Mouse (Mus musculus): ENCODE results near the gene Dsp.
A peak's percentile ranks its signal among the peaks of the same experiment; 100 is the strongest.

The Dsp gene

GRCm38 (mm10) chr13:38151069-38151588, at the start of gene Dsp:
TSS of gene Dsp (plus strand) at chr13:38151294.
- DNase-seq (ENCODE audit: low spot score in 2 of 2): peak in 1 of 2 experiments; percentile 4

- DNase-seq (ENCODE audit: low spot score in 2 of 2): no peak
Measured at GRCm38 (mm10) chr13:38103406-38103805, 47.7 kb upstream of the Dsp start.

- DNase-seq (ENCODE audit: low spot score in 2 of 2): no peak
Measured at GRCm38 (mm10) chr13:38104501-38104900, 46.6 kb upstream of the Dsp start.

GRCm38 (mm10) chr13:38109081-38109480, 42.0 kb upstream of the Dsp start:
- DNase-seq (ENCODE audit: low spot score in 2 of 2): no peak

DNA sequence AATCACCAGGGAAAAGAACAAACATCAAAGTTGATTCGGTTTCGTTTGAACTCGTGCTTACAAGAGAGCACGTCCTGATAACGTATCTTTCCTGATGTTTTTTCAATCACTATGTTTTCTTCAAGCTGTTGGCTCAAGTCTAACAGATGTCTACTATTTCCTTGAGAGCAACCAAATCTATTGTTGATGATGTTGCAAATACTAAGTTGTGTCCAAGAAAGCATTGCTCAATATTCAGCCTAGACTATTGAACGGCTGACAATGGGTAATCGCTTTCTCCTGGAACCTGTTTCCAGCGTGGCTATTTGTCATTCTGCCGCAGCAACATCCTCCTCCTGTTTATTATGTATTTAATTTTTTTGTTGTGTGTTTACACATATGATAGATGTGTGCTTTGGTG, 28.8 kb upstream of the Dsp start:
- DNase-seq (ENCODE audit: low spot score in 2 of 2): no peak

- DNase-seq (ENCODE audit: low spot score in 2 of 2): no peak
Measured at GRCm38 (mm10) chr13:38123666-38124065, 27.4 kb upstream of the Dsp start.

DNA sequence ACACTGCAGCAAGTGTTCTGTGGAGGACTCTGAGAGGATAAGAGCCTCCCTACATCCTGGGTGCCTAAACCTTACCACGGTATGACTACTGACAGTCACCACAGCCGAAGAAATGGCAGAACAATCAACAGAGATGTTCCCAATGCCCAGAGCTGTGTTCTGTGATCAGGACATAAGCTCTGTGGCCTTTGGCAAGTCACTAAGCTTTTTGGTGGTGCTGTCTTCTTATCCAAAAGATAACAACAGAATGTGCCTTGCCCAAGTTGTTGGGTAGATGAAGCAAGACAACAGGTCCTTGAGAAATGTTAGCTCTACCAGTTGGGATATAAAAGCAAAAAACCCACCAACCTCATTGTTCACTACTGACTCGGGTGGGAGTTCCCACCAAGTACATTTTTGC, 23.4 kb upstream of the Dsp start:
- no peak for DNase-seq (ENCODE audit: low spot score in 2 of 2)

DNA sequence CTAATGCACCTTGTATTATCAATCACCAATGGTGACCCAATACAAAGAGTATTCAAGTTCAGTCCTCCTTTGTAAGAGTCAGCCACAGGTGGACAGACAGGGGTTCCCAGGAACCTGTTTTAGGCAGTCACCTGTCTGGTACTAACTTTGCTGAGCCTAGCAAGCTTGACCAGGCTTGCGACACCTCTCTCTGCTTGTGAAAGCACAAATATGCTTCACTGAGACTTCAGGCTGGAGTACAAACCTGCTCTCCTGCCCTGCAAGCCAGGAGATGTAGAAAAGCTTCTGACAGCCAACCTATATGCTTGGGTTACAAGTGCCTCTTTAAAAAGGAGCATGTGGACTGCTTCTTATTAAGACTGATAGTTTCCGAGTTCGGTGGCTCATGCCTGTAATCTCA, 22.8 kb upstream of the Dsp start:
- no peak for DNase-seq (ENCODE audit: low spot score in 2 of 2)

GRCm38 (mm10) chr13:38129492-38129891, 21.6 kb upstream of the Dsp start:
- no peak for DNase-seq (ENCODE audit: low spot score in 2 of 2)

DNA sequence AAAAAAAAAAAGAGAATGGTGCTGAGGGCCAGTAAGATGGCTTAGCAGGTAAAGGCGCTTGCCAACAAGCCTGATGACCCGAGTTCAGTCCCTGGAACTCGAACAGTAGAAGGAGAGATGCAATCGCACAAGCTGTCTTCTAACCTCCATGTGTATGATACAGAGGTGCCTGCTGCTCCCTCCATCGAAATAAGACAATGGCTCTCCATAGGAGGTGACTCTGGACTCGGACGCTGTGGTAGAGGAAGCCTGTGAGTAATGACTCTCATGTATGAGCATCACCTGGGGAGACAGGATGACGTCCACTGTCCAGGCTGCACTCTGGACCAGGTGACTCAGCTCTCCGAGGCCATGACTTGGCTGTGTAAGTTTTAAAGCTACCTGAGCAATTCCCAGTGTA, 21.0 kb upstream of the Dsp start:
- no peak for DNase-seq (ENCODE audit: low spot score in 2 of 2)

DNA sequence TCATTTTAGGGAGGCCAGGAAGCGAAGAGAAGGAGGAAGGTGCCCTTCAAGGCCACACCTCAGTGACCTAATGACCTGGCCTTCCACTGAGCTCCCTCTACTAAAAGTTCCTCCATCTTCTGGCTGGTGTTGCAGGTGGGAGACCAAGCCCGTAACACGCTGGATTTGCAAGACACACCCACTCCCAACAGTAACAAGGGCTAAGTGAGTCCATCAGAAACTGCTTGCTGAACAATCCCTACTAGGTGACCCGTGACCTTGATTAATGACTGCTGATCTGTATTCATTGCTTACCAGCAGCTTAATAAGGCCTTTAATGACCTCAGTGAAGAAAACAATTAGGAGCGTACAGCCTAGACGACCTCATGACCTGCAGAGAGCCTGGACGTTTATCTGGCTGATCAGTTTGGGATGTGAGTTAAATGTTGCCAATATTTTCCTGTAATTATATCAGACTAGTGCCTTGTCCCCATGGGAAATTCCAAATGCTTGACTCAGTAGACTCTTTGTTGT, 18.0 kb upstream of the Dsp start:
- DNase-seq (ENCODE audit: low spot score in 2 of 2): no peak

GRCm38 (mm10) chr13:38140521-38140920, 10.6 kb upstream of the Dsp start:
- DNase-seq (ENCODE audit: low spot score in 2 of 2): no peak

- DNase-seq (ENCODE audit: low spot score in 2 of 2): no peak
Measured at GRCm38 (mm10) chr13:38144962-38145713, 6.0 kb upstream of the Dsp start.

- no peak for DNase-seq (ENCODE audit: low spot score in 2 of 2)
Measured at GRCm38 (mm10) chr13:38148348-38148747, 2.7 kb upstream of the Dsp start.

DNA sequence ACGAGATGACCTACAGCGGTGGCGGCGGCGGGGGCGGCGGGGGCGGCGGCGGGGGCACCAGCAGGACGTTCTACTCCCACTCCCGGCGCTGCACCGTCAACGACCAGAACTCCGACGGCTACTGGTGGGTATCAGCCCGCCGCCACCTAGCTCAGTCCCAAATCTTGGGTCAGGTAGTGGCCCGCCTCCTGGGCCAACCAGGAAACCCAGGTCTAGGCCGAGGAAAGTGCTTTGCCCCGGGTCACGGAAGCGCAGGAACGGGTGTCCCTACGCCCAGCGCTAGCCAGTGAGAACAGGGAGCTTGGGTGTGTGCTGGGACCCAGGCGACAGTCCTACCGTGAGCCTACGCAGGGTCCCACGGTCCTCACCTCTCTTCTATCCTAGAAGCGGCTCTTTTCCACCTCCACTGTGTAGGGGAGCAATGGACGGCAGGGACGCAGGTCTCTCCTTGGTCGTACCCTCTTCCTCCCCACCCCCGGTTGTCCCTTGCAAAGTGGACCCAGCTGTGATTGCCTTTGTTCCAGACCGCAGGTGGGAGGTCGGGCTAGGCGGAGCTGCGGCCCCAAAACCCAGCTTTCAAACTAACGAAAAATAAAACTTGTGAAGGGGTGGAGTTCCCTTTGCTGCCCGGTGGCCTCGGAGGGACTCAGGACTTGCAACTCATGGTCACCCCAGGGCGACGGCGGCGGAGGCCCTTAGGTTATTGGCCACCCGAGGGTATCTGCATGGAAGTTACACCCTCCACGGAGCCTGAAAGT, 756 bp downstream of the Dsp start:
- DNase-seq (ENCODE audit: low spot score in 2 of 2): no peak

- DNase-seq (ENCODE audit: low spot score in 2 of 2): peak in 1 of 2 experiments; percentile 4
Measured at GRCm38 (mm10) chr13:38152429-38153035, 1.4 kb downstream of the Dsp start.

DNA sequence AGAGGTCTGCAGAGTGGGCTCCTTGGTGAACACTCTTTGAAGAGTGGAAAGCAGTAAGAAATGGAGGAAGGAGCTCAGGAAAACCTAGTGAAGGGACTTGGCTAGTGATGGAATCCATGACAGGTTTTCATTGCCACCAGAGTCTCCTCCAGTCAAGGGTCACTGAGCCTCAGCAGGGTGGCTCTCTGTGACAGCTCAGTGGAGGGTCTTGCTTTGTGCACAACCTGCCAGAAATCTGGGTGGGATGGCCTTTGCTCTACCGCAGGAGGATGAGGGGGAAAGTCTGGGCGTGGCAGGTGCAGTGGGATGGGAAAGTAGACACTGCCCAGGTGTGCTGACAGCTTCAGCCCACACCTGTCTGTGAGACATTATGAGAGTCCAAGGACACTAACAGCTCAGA, 4.4 kb downstream of the Dsp start:
- no peak for DNase-seq (ENCODE audit: low spot score in 2 of 2)

DNA sequence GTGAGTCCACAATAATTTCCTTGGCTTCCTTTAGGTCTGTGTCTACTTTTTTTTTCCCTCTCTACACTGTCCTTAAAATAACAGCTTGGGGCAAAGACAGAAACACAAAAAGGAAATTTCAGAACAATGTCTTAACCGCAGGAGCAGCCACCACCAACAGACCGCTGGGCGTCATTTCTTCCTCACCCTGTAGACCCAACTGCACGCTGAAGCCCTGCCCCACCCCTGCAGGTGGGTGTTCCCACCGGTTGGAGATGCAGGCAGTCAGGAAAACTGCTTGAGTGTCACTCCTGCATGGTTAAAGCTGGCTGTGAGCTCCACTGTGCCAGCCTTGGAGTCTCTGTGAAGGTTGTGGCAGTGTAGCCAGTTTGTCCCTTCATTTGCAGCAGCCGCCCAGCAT, 6.5 kb downstream of the Dsp start:
- no peak for DNase-seq (ENCODE audit: low spot score in 2 of 2)

GRCm38 (mm10) chr13:38162002-38162401, 10.9 kb downstream of the Dsp start:
- no peak for DNase-seq (ENCODE audit: low spot score in 2 of 2)

GRCm38 (mm10) chr13:38162668-38163067, 11.6 kb downstream of the Dsp start:
- peak in 1 of 2 experiments; percentile 5 for DNase-seq (ENCODE audit: low spot score in 2 of 2)

GRCm38 (mm10) chr13:38164932-38165331, 13.8 kb downstream of the Dsp start:
- DNase-seq (ENCODE audit: low spot score in 2 of 2): no peak

GRCm38 (mm10) chr13:38167056-38167455, 16.0 kb downstream of the Dsp start:
- no peak for DNase-seq (ENCODE audit: low spot score in 2 of 2)

Data from frontal cortex, postnatal 14 days (tissue).